Mouse (Mus musculus) cerebellum, postnatal 10 days (tissue): Measurements from ENCODE around the gene Ethe1.
A peak's percentile ranks its signal among the peaks of the same experiment; 100 is the strongest.

Experiments
- DNase-seq, 2 experiments: peaks; one replicate each; pipeline ENCODE4 v3.0.0; 2021; ENCODE audit warnings: mixed read lengths in 2 of 2

Ethe1 gene

DNA sequence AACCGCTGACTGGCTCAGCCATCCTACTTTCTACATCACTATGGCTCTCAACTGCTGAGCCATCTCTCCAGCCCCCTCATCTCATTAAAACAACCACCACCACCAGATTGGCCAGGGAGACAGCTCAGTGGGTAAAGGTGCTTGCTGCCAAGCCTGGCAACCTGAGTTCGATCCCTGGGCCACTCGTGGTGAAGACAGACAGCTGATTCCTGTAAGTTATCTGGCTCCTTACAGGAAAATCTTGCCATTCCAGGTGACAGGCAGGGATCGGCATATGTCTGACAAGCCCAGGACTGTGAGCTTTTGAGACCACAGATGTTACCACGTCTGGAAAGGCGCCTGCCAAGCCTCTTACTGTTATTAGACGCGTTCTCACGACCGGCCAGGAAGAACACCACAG lies 9.5 kb upstream of the Ethe1 start:
- DNase-seq: peak in 1 of 2 experiments; percentile 16

- peak in 1 of 2 experiments; percentile 10 for DNase-seq
Measured at GRCm38 (mm10) chr7:24584876-24585275, 2.5 kb upstream of the Ethe1 start.

DNA sequence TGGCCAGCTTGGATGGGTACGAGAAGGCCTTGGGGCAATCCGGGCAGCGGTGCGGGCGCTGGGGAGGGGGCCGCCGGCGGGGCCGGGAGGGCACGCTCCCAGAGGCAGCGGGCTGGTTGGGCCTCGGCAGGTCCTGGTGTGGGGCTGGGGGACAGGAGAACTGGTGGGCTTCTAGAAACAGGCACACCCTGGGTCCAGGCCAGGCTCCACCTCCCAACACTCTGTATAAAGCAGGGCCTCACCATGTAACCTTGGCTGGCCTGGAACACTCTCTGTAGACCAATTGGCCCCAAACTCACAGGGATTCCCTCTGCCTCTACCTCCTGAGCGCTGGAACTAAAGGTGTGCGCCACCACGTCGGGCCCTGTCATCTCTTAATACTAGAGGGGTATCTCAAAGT lies 1.3 kb upstream of the Ethe1 start:
- DNase-seq: peak in 1 of 2 experiments; percentile 17

GRCm38 (mm10) chr7:24586828-24587227 lies 515 bp upstream of the Ethe1 start:
- peak; percentile 42 to 43 for DNase-seq

DNA sequence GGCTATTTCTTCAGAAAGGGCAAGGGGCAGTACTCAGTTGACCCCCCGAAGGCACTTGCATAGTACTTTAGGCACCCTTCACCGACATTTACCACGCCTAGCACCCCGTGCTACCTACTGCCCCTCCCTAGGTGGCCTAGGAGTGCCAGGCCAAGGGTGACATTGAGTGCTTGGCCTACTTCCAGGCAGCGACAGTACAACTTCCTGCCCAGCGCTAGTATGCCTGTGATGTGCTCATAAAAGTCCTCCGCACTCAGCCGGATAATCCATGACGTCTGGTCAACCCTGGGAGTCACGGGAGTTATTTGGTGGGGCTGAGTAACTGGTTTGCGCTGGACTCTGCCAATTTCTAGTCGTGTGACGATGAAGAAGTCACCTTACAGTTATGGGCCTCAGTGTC lies 993 bp downstream of the Ethe1 start:
- DNase-seq: peak in 1 of 2 experiments; percentile 20

- no peak for DNase-seq
Measured at GRCm38 (mm10) chr7:24591735-24592134, 4.4 kb downstream of the Ethe1 start.

DNA sequence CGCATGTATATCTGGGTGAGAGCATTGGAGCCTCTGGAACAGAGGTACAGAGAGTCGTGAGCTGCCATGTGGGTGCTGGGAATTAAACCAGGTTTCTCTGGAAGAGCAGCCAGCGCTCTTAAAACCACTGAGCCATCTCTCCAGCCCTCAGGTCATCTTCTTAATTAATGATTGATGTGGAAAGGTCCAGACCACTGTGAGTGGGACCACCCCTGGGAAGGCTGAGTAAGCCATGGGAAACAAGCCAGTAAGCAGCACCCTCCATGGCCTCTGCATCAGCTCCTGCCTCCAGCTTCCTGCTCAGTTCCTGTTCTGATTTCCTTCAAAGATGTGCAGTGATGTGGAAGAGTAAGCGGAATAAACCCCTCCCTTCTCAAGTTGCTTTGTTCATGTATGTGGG lies 4.8 kb downstream of the Ethe1 start:
- DNase-seq: no peak

- no peak for DNase-seq
Measured at GRCm38 (mm10) chr7:24592781-24593180, 5.4 kb downstream of the Ethe1 start.

DNA sequence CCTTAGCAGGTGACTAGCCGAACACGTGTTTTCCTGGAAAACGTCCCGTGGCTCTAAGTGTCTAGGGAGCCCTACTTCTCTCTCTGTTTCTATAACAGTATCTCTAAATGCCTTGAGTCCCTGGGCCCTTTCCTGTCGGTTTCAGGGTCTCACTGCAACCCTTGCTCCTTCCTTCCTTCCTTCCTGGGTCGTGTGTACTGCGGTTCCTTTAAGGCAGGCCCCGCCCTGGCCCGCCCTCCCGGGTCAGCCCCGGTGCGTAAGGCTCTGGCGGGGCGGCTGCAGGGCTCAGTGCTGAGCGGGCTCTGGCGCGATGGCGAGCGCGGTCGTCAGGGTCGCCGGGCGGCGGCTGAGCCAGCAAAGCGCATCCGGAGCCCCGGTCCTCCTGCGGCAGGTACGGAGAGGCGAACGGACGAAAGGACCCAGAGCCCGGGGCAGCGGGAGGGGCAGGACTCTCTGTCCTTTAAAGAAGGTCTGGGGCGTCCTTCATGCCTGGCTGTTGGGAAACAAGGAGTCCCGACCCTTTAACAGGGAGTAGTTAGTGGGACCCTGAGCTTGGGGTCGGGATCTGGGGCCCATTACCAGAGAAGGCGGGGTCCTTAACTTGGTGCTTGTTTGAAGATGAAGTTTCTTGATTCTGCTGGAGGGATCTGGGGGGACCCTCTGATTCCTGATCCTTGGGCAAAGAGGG lies 6.4 kb downstream of the Ethe1 start:
- DNase-seq: peak; percentile 81 to 87

GRCm38 (mm10) chr7:24594309-24594803 lies 7.0 kb downstream of the Ethe1 start:
- DNase-seq: no peak

DNA sequence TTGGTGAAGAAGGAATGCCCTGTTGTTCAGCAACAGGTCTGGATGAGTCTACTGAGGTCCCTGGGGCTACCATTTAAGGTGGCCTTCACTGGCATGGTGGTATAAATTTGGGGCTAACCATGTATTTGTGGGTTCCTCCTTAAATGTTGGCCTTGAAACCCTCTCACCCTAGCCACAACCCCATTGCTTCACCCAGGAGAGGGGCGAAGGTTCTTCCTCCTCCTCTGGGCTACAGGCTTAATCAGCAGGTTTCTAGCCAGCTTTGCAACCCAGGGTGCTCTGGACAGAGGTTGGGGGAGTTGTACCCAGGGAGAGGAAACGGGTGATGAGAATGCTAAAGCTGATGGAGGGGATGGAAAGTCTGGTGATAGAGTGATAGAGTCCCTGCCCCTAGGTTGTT lies 8.1 kb downstream of the Ethe1 start:
- no peak for DNase-seq

GRCm38 (mm10) chr7:24598121-24598520 lies 10.8 kb downstream of the Ethe1 start:
- DNase-seq: no peak

- DNase-seq: peak in 1 of 2 experiments; percentile 31
Measured at GRCm38 (mm10) chr7:24599211-24600067, 12.1 kb downstream of the Ethe1 start.

DNA sequence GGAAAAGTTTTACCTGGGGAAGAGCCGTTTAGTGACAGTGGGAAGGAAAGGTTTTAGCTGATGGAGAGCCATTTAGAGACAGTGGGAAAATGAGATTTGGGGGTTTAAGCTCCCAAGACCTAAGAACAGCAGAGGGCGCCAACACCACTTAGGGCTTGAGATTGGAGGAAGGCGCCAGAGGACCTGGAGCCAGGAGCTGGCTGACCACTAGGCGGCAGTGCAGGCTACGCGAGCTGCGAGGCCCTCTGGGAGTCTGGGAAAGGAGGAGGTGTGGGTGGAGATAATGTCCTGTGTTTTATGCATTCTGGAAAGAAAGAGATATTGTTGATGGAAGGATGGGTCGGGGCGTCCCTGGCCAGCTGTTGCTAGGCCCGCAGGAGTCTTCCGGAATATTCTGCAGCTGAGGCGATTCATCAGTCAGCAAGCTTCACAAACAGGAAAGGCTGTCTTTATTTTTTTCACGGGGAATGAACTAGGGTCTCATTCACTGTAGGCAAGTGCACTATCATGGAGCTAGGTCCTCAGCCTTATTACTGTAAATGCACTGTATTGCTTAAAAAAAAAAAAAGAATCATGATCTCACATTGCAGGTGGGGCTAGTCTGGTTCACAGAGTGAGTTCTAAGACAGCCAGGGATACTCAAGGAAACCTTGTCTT lies 13.7 kb downstream of the Ethe1 start:
- DNase-seq: peak; percentile 99 to 100

- peak in 1 of 2 experiments; percentile 39 for DNase-seq
Measured at GRCm38 (mm10) chr7:24605561-24605960, 18.2 kb downstream of the Ethe1 start.

DNA sequence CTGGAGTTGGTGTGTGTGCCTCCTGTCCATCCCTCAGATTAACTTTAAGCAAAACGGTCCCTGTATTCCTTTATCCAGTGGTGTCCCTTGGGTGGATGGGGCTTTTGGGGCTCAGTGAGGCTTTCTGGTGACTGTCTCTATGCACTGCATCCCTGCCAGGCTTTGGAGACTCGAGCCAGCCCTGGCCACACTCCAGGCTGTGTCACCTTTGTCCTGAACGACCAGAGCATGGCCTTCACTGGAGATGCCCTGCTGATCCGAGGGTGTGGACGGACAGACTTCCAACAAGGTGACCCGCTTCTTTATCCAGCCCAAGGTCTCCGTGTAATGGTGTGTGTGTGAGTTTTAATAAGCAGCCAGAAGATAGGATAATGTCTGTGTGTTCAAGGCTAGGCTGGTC lies 18.7 kb downstream of the Ethe1 start:
- no peak for DNase-seq

DNA sequence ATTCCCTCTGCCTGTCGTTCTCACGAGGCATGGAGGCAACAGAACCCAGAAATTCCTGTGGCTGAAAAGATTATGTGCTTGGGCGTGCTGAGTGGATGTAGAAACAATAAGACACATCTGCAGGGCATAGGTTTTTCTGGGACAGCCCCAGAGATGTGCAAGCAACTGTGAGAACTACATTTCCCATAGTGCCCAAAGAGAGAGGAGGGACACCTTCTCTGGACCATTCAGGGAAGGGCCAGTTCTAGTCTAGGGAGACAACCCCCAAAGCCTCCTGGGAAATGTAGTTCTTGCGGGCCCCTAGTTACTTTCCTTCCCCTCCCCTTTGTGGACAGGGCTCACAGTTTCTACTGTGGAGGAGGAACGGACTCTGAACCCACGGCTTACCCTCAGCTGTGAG lies 20.7 kb downstream of the Ethe1 start:
- peak; percentile 45 to 53 for DNase-seq

DNA sequence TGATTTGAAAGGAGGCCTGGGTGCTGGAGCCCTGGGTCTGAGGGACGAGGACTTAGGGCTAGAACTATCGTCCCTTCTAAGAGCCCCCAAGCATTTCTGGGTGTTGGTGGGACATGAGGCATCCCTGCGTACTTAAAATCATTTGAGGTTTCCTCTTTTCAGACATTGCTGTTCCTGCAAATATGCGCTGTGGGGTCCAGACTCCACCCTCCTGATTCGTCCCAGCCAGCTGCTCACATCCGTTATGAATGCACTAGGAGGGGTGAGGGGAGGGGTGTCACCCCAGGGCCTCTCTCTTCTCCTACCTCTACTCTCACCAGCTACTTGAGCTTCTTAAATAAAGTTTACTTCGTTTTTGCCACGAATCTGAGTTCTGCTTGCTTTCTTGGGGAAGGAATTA lies 21.2 kb downstream of the Ethe1 start:
- DNase-seq: no peak

DNA sequence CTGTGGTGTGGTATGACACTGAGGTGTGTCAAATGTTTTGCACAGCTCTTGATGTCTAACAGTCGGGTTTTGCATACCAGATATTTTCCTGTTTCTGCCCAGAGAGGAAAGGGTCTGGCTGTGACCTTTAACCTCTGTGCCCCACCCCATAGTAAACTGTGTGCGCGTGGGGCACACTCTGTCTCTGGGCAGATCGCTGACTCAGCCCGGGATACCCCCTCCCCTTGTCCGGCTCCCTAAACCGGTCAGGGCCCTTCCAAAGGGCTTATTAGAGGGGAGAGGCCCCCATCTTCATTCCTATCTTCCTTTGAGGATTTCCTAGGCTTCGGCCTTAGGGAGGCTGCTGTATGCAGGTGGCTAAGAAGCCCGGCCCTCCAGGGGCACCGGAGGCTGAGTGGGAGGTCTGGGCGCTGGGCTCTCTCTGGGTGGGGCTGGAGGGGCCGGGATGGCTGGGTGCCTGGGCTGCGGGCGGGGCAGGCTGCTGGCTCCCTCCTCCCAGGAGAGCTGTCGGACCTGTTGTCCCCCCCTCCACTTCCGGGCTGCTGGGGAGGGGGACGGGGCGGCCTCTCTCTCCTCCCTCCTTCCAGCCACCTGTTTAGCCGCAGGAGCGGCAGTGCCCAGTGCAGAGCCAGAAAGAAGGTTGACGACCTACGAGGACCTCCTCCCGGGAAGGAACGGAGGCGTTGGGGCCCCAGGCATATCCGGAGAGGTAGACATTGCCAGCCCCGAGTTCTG lies 23.0 kb downstream of the Ethe1 start, which contains the start of gene Phldb3:
TSS of gene Phldb3 (plus strand) at position 620 of the 735 bp plus-strand sequence.
- DNase-seq: peak in 1 of 2 experiments; percentile 28

DNA sequence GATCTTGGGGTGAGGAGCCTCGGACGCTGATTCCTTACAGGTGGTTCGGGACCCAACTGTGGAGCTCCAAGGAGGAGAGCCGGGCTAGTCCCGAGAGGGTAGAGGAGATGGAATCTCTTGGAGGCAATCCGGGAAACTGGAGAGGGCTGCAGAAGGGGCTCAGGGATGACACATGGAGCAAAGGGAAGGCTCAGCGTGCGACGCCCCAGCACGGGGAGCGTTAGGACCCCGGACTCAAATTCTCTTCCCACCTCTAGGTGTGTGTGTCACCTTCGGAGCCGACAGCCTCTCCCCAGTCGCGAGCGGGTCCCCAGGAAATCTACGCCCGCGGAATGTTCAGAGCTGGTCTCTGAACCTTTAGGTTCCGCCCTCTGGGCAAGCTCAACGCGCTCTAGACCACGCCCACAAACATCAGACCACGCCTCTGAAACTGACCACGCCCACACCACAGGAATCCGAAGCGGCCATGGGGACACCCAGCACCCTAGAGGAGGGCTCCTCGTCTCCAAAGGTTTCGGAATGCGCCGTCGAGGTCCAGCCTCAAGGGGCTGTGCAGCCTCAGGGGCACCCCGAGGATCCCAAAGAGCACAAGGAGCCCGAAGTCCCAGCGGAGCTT lies 23.6 kb downstream of the Ethe1 start:
- DNase-seq: peak; percentile 47 to 53

DNA sequence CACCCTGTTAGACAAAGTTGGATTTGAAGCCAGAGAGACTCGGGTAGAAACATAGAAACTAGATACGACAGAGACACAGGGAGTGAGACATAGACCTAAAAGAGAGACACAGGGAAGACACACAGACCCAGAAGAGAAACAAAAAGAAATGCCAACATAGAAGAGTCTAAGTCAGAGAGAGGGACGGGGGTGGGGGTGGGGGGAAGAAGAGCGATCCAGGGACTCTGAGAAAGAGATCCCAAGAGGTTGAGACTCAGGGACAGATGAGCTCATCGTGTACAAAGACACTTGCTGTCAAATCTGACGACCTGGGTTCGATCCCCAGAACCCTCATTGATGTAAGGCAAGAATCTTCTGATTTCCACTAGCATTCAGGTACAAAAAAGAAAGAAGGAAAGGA lies 24.4 kb downstream of the Ethe1 start:
- DNase-seq: no peak

GRCm38 (mm10) chr7:24612308-24612910 lies 25.1 kb downstream of the Ethe1 start:
- peak in 1 of 2 experiments; percentile 28 for DNase-seq
